Mouse (Mus musculus) MEL (cell line): ENCODE results near the gene Meaf6. TPM values are rescaled to one million over a fixed set of nuclear protein-coding genes. Genes with fewer than 3 reads are reported as not detected.

Source experiments
- DNase-seq: peaks from one replicate; pipeline ENCODE4 v3.0.0; 2011; ENCODE audit warnings: low read depth, low spot score
- H3K27ac ChIP-seq: 2 replicates; pipeline ENCODE4 v1.5.1; 2012; ENCODE audit warnings: low read depth, mild to moderate bottlenecking, control low read depth, low read length, moderate library complexity; ENCODE audit not compliant: control insufficient read depth
- H3K27me3 ChIP-seq, 2 experiments: fragments of 150-350 bp in 1 of 2; sonication (generic) in 1 of 2; 2 replicates each; pipeline ENCODE4 v1.6.1; 2012; ENCODE audit warnings: low read length in 2 of 2, mild to moderate bottlenecking in 2 of 2, improper control_type of control experiment in 1 of 2, moderate library complexity in 1 of 2; ENCODE audit not compliant: insufficient read depth in 2 of 2, control insufficient read depth in 1 of 2
- H3K36me3 ChIP-seq, 2 experiments: 2 replicates each; pipeline ENCODE4 v1.6.1; 2012 to 2014; ENCODE audit warnings: low read length in 2 of 2, improper control_type of control experiment in 1 of 2, inconsistent platforms in 1 of 2, mild to moderate bottlenecking in 1 of 2; ENCODE audit not compliant: insufficient read depth in 2 of 2, control insufficient read depth in 1 of 2
- H3K4me1 ChIP-seq, 2 experiments: fragments of 150-350 bp in 1 of 2; sonication (generic) in 1 of 2; 2 replicates each; pipeline ENCODE4 v1.6.1; 2012; ENCODE audit warnings: low read length in 2 of 2, improper control_type of control experiment in 1 of 2, mild to moderate bottlenecking in 1 of 2; ENCODE audit not compliant: insufficient read depth in 2 of 2, control insufficient read depth in 1 of 2
- H3K4me3 ChIP-seq, 2 experiments: fragments of 150-350 bp in 1 of 2; sonication (generic) in 1 of 2; 2 replicates each; pipeline ENCODE4 v1.5.1; 2012; ENCODE audit warnings: low read depth in 2 of 2, low read length in 2 of 2, mild to moderate bottlenecking in 2 of 2, moderate library complexity in 2 of 2, control low read depth in 1 of 2, improper control_type of control experiment in 1 of 2; ENCODE audit not compliant: control insufficient read depth in 1 of 2, insufficient read depth in 1 of 2
- H3K79me2 ChIP-seq: 2 replicates; pipeline ENCODE4 v1.6.1; 2012; ENCODE audit warnings: mild to moderate bottlenecking, low read length, moderate library complexity; ENCODE audit not compliant: control insufficient read depth, poor library complexity, insufficient read depth
- H3K9ac ChIP-seq: 2 replicates; pipeline ENCODE4 v1.6.1; 2012; ENCODE audit warnings: low read depth, mild to moderate bottlenecking, control low read depth, low read length, moderate library complexity; ENCODE audit not compliant: control insufficient read depth, poor library complexity, severe bottlenecking
- H3K9me3 ChIP-seq: fragments of 150-350 bp; sonication (generic); replicated peaks from 2 replicates; pipeline ENCODE4 v1.6.1; 2012; ENCODE audit warnings: mild to moderate bottlenecking, low read length, improper control_type of control experiment, moderate library complexity; ENCODE audit not compliant: insufficient read depth
- CTCF ChIP-seq, 3 experiments: IDR thresholded peaks in 2 of 3; conservative IDR thresholded peaks in 1 of 3; 2 replicates each; pipeline ENCODE4 v1.5.1; 2011 to 2012; ENCODE audit warnings: low read length in 3 of 3, low read depth in 2 of 3, mild to moderate bottlenecking in 2 of 3, improper control_type of control experiment in 1 of 3, inconsistent platforms in 1 of 3, mixed read lengths in 1 of 3, moderate library complexity in 1 of 3; ENCODE audit not compliant: control insufficient read depth in 1 of 3, insufficient read depth in 1 of 3, poor library complexity in 1 of 3, severe bottlenecking in 1 of 3
- E2F4 ChIP-seq: IDR thresholded peaks from 2 replicates; pipeline ENCODE4 v1.6.1; 2011; ENCODE audit warnings: low read depth, low read length, improper control_type of control experiment, borderline replicate concordance
- ETS1 ChIP-seq: IDR thresholded peaks from 2 replicates; pipeline ENCODE4 v1.6.1; 2012; ENCODE audit warnings: low read depth, mild to moderate bottlenecking, inconsistent platforms, low read length, improper control_type of control experiment, moderate library complexity
- HCFC1 ChIP-seq: IDR thresholded peaks from 2 replicates; pipeline ENCODE4 v1.6.1; 2012; ENCODE audit warnings: low read depth, mild to moderate bottlenecking, inconsistent platforms, low read length, improper control_type of control experiment, moderate library complexity
- JUND ChIP-seq: IDR thresholded peaks from 2 replicates; pipeline ENCODE4 v1.6.1; 2011; ENCODE audit warnings: low read depth, mild to moderate bottlenecking, improper control_type of control experiment, low read length
- MEF2A ChIP-seq: IDR thresholded peaks from 2 replicates; pipeline ENCODE4 v1.6.1; 2014; ENCODE audit warnings: low read depth, mild to moderate bottlenecking, inconsistent platforms, low read length, improper control_type of control experiment; ENCODE audit not compliant: poor library complexity, insufficient replicate concordance, severe bottlenecking; ENCODE audit errors: extremely low read depth
- MXI1 ChIP-seq: IDR thresholded peaks from 2 replicates; pipeline ENCODE4 v1.6.1; 2011; ENCODE audit warnings: mild to moderate bottlenecking, low read depth, low read length, improper control_type of control experiment
- MYC ChIP-seq: IDR thresholded peaks from 2 replicates; pipeline ENCODE4 v1.6.1; 2011; ENCODE audit warnings: low read depth, mild to moderate bottlenecking, low read length, improper control_type of control experiment, moderate library complexity
- NELFE ChIP-seq: IDR thresholded peaks from 2 replicates; pipeline ENCODE4 v1.6.1; 2011; ENCODE audit warnings: low read depth, low read length, improper control_type of control experiment
- POLR2AphosphoS2 ChIP-seq: IDR thresholded peaks from 2 replicates; pipeline ENCODE4 v1.6.1; 2011; ENCODE audit warnings: low read length, improper control_type of control experiment
- UBTF ChIP-seq: IDR thresholded peaks from 2 replicates; pipeline ENCODE4 v1.6.1; 2012; ENCODE audit warnings: low read depth, mild to moderate bottlenecking, inconsistent platforms, low read length, improper control_type of control experiment, moderate library complexity, borderline replicate concordance; ENCODE audit not compliant: insufficient read depth
- USF2 ChIP-seq, 2 experiments: IDR thresholded peaks; 2 replicates each; pipeline ENCODE4 v1.6.1; 2011 to 2012; ENCODE audit warnings: improper control_type of control experiment in 2 of 2, low read length in 2 of 2, borderline replicate concordance in 1 of 2, inconsistent platforms in 1 of 2, low read depth in 1 of 2, mild to moderate bottlenecking in 1 of 2; ENCODE audit not compliant: insufficient read depth in 1 of 2
- ZKSCAN1 ChIP-seq: IDR thresholded peaks from 2 replicates; pipeline ENCODE4 v1.6.1; 2012; ENCODE audit warnings: low read depth, mild to moderate bottlenecking, inconsistent platforms, low read length, improper control_type of control experiment, moderate library complexity
- ZMIZ1 ChIP-seq: IDR thresholded peaks from 2 replicates; pipeline ENCODE4 v1.6.1; 2012; ENCODE audit warnings: low read depth, mild to moderate bottlenecking, inconsistent platforms, low read length, improper control_type of control experiment, moderate library complexity
- polyA plus RNA-seq, 2 experiments: library from polyadenylated mRNA; stranded (reverse) in 1 of 2; unstranded in 1 of 2; fragments of >175 nt in 1 of 2; fragments of >200 nt in 1 of 2; gene quantifications; 2 replicates each; pipeline versions ENCODE4 v1.2.1 to v1.2.4; 2012; ENCODE audit warnings: low replicate concordance in 2 of 2, low read depth in 1 of 2; ENCODE audit not compliant: insufficient read length in 2 of 2, insufficient read depth in 1 of 2, missing spikeins in 1 of 2
- total RNA-seq: library from RNA; depleted of rRNA; stranded (reverse); fragments of 300-350 nt; gene quantifications from 2 replicates; pipeline ENCODE4 v1.2.3, GENCODE M21; 2012

Gene Meaf6
- total and polyA plus RNA-seq, 3 experiments, result 34.9 to 46.7 TPM; not detected in 1

GRCm38 (mm10) chr4:125122431-125123278, 37.7 kb downstream of the Meaf6 start:
- TF ChIP-seq NELFE (no peak), JUND (no peak), MEF2A (no peak), UBTF (no peak), MXI1 (no peak), CTCF (IDR thresholded peaks at IDR 0.05 in 2 of 3, conservative IDR thresholded peaks at IDR 0.05 in 1 of 3; ENCODE audit: control insufficient read depth in 1 of 3, insufficient read depth in 1 of 3, low read depth in 2 of 3, low read length in 3 of 3, poor library complexity in 1 of 3, severe bottlenecking in 1 of 3) (no peak), MYC (no peak), E2F4 (no peak), ZKSCAN1 (no peak), ETS1 (no peak), HCFC1 (no peak), USF2 (IDR thresholded peaks at IDR 0.05; ENCODE audit: borderline replicate concordance in 1 of 2, insufficient read depth in 1 of 2, low read depth in 1 of 2, low read length in 2 of 2) (no peak), ZMIZ1 (no peak), POLR2AphosphoS2 (no peak)
- Histone ChIP-seq H3K9ac (no peak overlapping the region), H3K9me3 (no peaks in the 10 kb centered on the region), H3K4me3 (no peak overlapping the region), H3K27ac (no peak overlapping the region), H3K4me1 (peaks cover 0 to 9% of the 10 kb centered on the region in 2 experiments; a peak in 2 of 4 replicates), H3K27me3 (no peaks in the 10 kb centered on the region), H3K36me3 (peaks cover 0 to 4% of the 10 kb centered on the region in 2 experiments; a peak in 2 of 4 replicates), H3K79me2 (no peaks in the 10 kb centered on the region; the same call in 1 of the 2 replicates)
- DNase-seq, result no peak

GRCm38 (mm10) chr4:125123279-125123671, 38.3 kb downstream of the Meaf6 start:
- H3K9ac ChIP-seq, result no peak overlapping the region
- no peak for TF ChIP-seq NELFE
- peaks cover 0 to 4% of the 10 kb centered on the region in 2 experiments; a peak in 1 of 4 replicates for H3K4me1 ChIP-seq
- DNase-seq, result no peak
- H3K36me3 ChIP-seq, result no peaks in the 10 kb centered on the region
- H3K27me3 ChIP-seq, result no peaks in the 10 kb centered on the region
- H3K27ac ChIP-seq, result no peak overlapping the region
- H3K4me3 ChIP-seq, result no peak overlapping the region
- H3K79me2 ChIP-seq, result no peaks in the 10 kb centered on the region; the same call in 1 of the 2 replicates
- H3K9me3 ChIP-seq, result no peaks in the 10 kb centered on the region
